Mouse (Mus musculus) neural tube, embryonic 14.5 days (tissue): ENCODE measurements around the gene Tcea2. TPM values are rescaled to one million over a fixed set of nuclear protein-coding genes. Genes with fewer than 3 reads are reported as not detected.

ENCODE experiments used
- ATAC-seq: fragments of 200-750 bp; cut with Nextera tagmentation; 2 replicates; pipeline ENCODE4 v1.8.0; 2017; ENCODE audit warnings: low read depth, mild to moderate bottlenecking, moderate TSS enrichment, moderate library complexity
- H3K27ac ChIP-seq: fragments of 300-500 bp; sonication (generic); 2 replicates; pipeline ENCODE4 v1.5.1; 2014; ENCODE audit warnings: low read depth, mild to moderate bottlenecking, control low read depth, low read length, moderate library complexity, mixed read lengths
- H3K27me3 ChIP-seq: fragments of 300-500 bp; sonication (generic); 2 replicates; pipeline ENCODE4 v1.6.1; 2014; ENCODE audit warnings: low read length; ENCODE audit not compliant: control insufficient read depth, insufficient read depth
- H3K36me3 ChIP-seq: fragments of 300-500 bp; sonication (generic); 2 replicates; pipeline ENCODE4 v1.6.1; 2014; ENCODE audit warnings: low read length, mixed read lengths; ENCODE audit not compliant: control insufficient read depth, insufficient read depth
- H3K4me1 ChIP-seq: fragments of 300-500 bp; sonication (generic); 2 replicates; pipeline ENCODE4 v1.6.1; 2014; ENCODE audit warnings: low read length; ENCODE audit not compliant: control insufficient read depth, insufficient read depth
- H3K4me2 ChIP-seq: fragments of 300-500 bp; sonication (generic); 2 replicates; pipeline ENCODE4 v1.6.1; 2014; ENCODE audit warnings: mild to moderate bottlenecking, low read depth, low read length, control low read depth
- H3K4me3 ChIP-seq: fragments of 300-500 bp; sonication (generic); 2 replicates; pipeline ENCODE4 v1.5.1; 2014; ENCODE audit warnings: low read depth, low read length, control low read depth, mixed read lengths
- H3K9ac ChIP-seq: fragments of 300-500 bp; sonication (generic); replicated peaks from 2 replicates; pipeline ENCODE4 v1.6.1; 2014; ENCODE audit warnings: low read depth, mild to moderate bottlenecking, control low read depth, low read length, mixed read lengths
- H3K9me3 ChIP-seq: fragments of 300-500 bp; sonication (generic); 2 replicates; pipeline ENCODE4 v1.6.1; 2016; ENCODE audit warnings: low read length; ENCODE audit not compliant: control insufficient read depth
- WGBS: fragments of 180-500 bp; shearing (Covaris S2); extraction: QIAGEN DNeasy Blood & Tissue Kit; methylation state at CpG from one replicate; pipeline ENCODE4 v1.1.7; 2014; 5-methylcytosine and 5-hydroxymethylcytosine counted together
- polyA plus RNA-seq: library from polyadenylated mRNA; unstranded; fragments of >200 nt; fragmentation: Nextera tagmentation; extraction: Ambion mirVana; gene quantifications from 2 replicates; pipeline ENCODE4 v1.2.1, GENCODE M21; 2014

Tcea2 gene
- polyA plus RNA-seq, 1 experiment from 2014 or later, result 54.8 TPM

DNA sequence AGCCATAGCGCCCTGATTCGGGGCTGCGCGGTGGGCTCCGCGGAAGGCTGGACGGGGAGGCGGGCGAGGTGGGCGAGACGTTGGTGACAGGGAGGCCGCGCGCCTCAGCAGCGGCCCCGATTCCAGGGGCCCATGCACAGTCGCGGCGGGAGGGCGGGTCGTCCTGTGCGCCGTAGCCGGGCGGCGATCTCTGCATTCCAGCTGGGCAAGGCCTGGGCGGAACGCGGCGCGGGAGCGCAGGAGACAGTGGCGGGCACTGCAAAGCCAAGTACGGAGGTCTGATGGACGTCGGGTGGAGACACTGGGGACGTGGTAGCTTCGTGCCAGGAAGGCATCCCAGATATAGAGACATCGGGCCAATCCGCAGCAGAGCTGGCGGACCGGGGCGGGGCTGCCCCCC, 8.8 kb upstream of the Tcea2 start, which contains the start of gene Sox18:
Sox18 (minus strand) TSS at position 315 of the 400 bp plus-strand sequence.
- Histone ChIP-seq H3K27ac (no peak within 1 kb of the TSS; the same call in 1 of the 2 replicates), H3K4me2 (peak within 1 kb of the TSS; percentile 52), H3K4me1 (peaks cover 7% of the 10 kb centered on the region), H3K9ac (peak within 1 kb of the TSS; percentile 39), H3K9me3 (no peaks in the 10 kb centered on the region), H3K36me3 (no peaks in the 10 kb centered on the region), H3K4me3 (peak within 1 kb of the TSS; percentile 35), H3K27me3 (peaks cover 36% of the 10 kb centered on the region)
- ATAC-seq, result no peak
- under 1% methylated on average over 40 of the region's 43 CpGs for WGBS

DNA sequence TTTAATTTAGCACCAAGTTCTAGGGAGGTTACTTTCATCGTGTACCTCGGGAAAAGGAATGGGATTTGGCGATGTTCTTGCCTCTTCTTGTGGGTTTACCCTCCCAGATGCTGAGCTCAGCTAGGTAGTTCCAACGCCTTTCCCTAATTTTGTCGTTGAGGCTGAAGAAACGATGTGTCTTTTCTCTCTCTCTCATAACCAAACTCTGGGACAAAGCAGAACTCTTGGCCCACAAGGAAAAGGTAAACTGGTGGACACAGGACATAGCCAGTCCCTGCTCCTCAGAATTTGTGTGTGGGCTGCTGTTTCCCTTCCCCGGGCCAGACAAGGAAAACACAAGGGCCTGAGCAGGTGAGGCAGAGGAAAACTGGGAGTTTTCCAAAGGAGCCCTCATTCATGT, 8.1 kb upstream of the Tcea2 start:
- Histone ChIP-seq H3K9ac (no peak overlapping the region), H3K27ac (no peak overlapping the region), H3K27me3 (peaks cover 36% of the 10 kb centered on the region), H3K4me3 (no peak overlapping the region), H3K9me3 (no peaks in the 10 kb centered on the region), H3K4me2 (no peak overlapping the region), H3K4me1 (peaks cover 7% of the 10 kb centered on the region), H3K36me3 (no peaks in the 10 kb centered on the region)
- ATAC-seq, result no peak
- WGBS, result 24% methylated on average over 7 of the region's 7 CpGs

- H3K9ac ChIP-seq, result no peak overlapping the region
- WGBS, result 53% methylated on average over 1 of the region's 1 CpGs
- no peaks in the 10 kb centered on the region for H3K9me3 ChIP-seq
- no peak overlapping the region for H3K4me3 ChIP-seq
- H3K4me2 ChIP-seq, result no peak overlapping the region
- peaks cover 7% of the 10 kb centered on the region for H3K4me1 ChIP-seq
- H3K27ac ChIP-seq, result no peak overlapping the region
- ATAC-seq, result no peak
- no peaks in the 10 kb centered on the region for H3K36me3 ChIP-seq
- peaks cover 36% of the 10 kb centered on the region for H3K27me3 ChIP-seq
Measured at GRCm38 (mm10) chr2:181673501-181673900, 6.6 kb upstream of the Tcea2 start.

GRCm38 (mm10) chr2:181674934-181675333, 5.2 kb upstream of the Tcea2 start:
- no peak overlapping the region for H3K9ac ChIP-seq
- H3K36me3 ChIP-seq, result no peaks in the 10 kb centered on the region
- H3K4me3 ChIP-seq, result no peak overlapping the region
- no peak for ATAC-seq
- H3K27ac ChIP-seq, result peak overlapping the region; percentile 23; the same call in 1 of the 2 replicates
- 84% methylated on average over 4 of the region's 4 CpGs for WGBS
- no peaks in the 10 kb centered on the region for H3K9me3 ChIP-seq
- peaks cover 11% of the 10 kb centered on the region for H3K4me1 ChIP-seq
- peaks cover 26% of the 10 kb centered on the region for H3K27me3 ChIP-seq
- H3K4me2 ChIP-seq, result peak overlapping the region; percentile 29; the same call in 1 of the 2 replicates

GRCm38 (mm10) chr2:181675454-181675853, 4.7 kb upstream of the Tcea2 start:
- Histone ChIP-seq H3K27ac (peak overlapping the region; percentile 30; the same call in 1 of the 2 replicates), H3K9ac (no peak overlapping the region), H3K4me1 (peaks cover 11% of the 10 kb centered on the region), H3K9me3 (no peaks in the 10 kb centered on the region), H3K36me3 (no peaks in the 10 kb centered on the region), H3K4me2 (peak overlapping the region; percentile 29; the same call in 1 of the 2 replicates), H3K4me3 (no peak overlapping the region), H3K27me3 (peaks cover 20% of the 10 kb centered on the region)
- ATAC-seq, result no peak
- WGBS, result 2% methylated on average over 14 of the region's 14 CpGs

DNA sequence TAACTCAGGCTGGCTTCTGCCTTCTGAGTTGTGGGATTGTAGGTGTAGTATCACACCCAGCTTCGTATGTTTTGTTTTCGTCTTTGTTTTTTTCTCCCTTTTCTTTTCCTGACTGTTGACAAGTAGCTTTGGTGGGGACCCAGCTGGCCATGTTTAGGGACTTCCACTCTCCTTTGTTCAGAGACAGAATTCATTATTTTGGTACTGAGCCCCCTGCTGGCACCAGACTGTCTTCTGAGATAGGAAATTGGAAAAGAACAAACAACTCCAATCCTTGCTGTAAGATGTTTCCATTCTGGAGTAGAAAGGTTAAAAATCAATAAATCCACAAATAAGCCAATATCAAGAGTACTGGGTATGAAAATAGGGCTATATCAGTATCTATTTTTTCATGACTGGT, 3.7 kb upstream of the Tcea2 start:
- no peak overlapping the region for H3K9ac ChIP-seq
- 58% methylated on average over 2 of the region's 2 CpGs for WGBS
- H3K27me3 ChIP-seq, result peaks cover 11% of the 10 kb centered on the region
- no peak for ATAC-seq
- no peaks in the 10 kb centered on the region for H3K9me3 ChIP-seq
- H3K27ac ChIP-seq, result no peak overlapping the region
- no peak overlapping the region for H3K4me3 ChIP-seq
- H3K36me3 ChIP-seq, result no peaks in the 10 kb centered on the region
- H3K4me1 ChIP-seq, result peaks cover 11% of the 10 kb centered on the region
- H3K4me2 ChIP-seq, result no peak overlapping the region

DNA sequence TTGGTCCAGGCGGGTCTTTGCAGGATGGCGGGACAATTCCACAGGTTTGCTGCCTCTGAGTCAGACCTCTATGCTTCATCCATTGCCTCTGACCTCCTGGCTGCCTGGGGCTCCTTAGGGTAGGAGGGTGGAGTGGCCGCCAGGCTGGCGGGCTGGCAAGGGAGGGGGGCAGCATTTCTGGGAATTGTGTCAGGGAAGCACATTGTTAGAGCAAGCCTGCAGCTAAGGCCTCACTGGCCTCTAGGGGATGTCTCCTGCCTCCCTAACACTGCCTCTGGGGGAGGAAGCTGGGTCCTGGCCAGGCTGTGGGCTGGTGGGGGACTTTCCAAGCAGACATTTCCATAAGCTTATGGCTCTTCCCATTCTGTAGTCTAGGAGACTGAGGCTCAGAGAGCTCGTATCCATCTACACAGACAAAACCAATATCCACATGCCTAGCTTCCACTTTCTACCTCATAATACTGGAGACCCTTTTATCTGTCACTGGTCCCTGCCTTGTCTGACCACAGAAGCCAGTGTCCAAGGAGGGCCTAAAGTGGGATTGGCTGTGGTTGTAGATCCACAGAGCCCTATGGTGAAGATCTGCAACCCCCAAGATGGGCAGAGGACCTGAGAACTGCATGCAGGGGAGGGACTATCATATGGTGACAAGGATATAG, 2.9 kb upstream of the Tcea2 start:
- Histone ChIP-seq H3K9me3 (no peaks in the 10 kb centered on the region), H3K4me3 (no peak overlapping the region), H3K4me1 (peaks cover 9% of the 10 kb centered on the region), H3K27me3 (peaks cover 5% of the 10 kb centered on the region), H3K9ac (no peak overlapping the region), H3K36me3 (no peaks in the 10 kb centered on the region), H3K27ac (no peak overlapping the region), H3K4me2 (no peak overlapping the region)
- WGBS, result 65% methylated on average over 5 of the region's 5 CpGs
- no peak for ATAC-seq

DNA sequence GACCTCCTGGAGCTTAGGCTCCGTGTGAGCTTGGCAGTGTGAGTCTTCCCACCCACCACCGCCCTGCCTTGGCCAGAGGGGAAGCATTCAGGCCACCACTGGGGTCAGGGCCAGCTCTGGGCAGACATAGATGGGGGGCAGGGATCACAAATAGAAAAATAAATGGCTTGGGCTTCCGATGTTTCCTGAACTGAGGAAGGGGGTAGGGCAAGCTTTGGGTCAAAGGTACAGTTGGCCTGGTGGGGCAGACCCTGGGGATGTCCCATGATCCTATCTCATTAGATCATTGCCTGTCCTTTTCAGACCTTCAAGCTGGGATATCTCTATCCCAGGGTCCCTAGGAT, 2.4 kb upstream of the Tcea2 start:
- Histone ChIP-seq H3K4me1 (peaks cover 9% of the 10 kb centered on the region), H3K36me3 (no peaks in the 10 kb centered on the region), H3K27me3 (peaks cover under 1% of the 10 kb centered on the region; the same call in 1 of the 2 replicates), H3K4me2 (no peak overlapping the region), H3K9ac (no peak overlapping the region), H3K4me3 (no peak overlapping the region), H3K27ac (no peak overlapping the region), H3K9me3 (no peaks in the 10 kb centered on the region)
- WGBS, result 65% methylated on average over 3 of the region's 3 CpGs
- ATAC-seq, result no peak

DNA sequence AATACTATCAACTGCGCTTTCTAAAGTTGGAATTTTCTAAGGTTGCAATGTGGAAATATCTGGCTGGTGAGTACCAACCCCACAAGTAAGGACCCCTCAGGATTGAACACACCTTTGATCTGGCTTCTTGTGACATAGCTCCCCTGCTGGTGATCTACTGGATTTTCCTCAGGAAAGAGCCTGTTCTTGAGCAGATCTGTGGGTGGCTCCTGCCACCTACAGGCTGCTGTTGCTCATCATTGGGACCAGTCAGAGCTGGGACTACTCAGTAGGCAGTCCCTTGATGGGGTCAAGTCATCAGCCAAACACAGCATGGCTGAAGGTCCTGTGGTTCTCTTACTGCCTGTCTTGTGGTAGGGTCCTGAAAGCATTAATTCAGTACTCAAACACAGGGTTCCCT, 1.3 kb upstream of the Tcea2 start:
- Histone ChIP-seq H3K4me2 (no peak overlapping the region), H3K36me3 (no peaks in the 10 kb centered on the region), H3K4me3 (no peak overlapping the region), H3K27me3 (no peaks in the 10 kb centered on the region), H3K9ac (no peak overlapping the region), H3K4me1 (peaks cover 9% of the 10 kb centered on the region), H3K9me3 (no peaks in the 10 kb centered on the region), H3K27ac (no peak overlapping the region)
- 44% methylated on average over 1 of the region's 1 CpGs for WGBS
- peak; percentile 64; the same call in 1 of the 2 replicates for ATAC-seq
